Mouse (Mus musculus) lung, postnatal 0 days (tissue): ENCODE measurements around the gene Olfr763.

Source experiments
- CTCF ChIP-seq: IDR thresholded peaks from 2 replicates; pipeline ENCODE4 v1.5.1; 2016; ENCODE audit warnings: antibody characterized with exemption, mild to moderate bottlenecking
- EP300 ChIP-seq: IDR thresholded peaks from 2 replicates; pipeline ENCODE4 v1.6.1; 2016; ENCODE audit warnings: antibody characterized with exemption, mild to moderate bottlenecking, control low read depth

DNA sequence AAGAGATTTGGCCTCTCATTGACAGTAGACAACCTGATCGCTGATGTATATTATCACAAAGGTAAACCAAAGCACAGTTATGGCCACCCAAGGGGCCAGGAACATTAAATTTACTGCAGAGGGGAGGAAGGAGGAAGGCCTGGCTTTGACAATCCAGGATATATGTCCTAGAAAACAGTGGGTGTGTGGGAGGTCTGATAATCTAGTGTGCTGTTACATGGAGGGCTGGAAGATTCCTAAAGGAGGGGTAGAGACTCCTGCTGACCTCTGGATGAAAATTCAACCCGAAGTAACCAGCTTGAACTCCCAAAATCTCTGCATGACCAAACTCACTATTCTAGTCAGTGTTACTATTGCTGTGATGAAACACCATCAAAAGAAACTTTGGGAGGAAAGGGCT lies 17.8 kb downstream of the Olfr763 start:
- TF ChIP-seq CTCF (no peak), EP300 (no peak)
